Mouse (Mus musculus) forelimb bud, embryonic 11.5 days (tissue): ENCODE results near the gene Mylpf.

ENCODE experiments used
- DNase-seq: peaks from one replicate; pipeline ENCODE4 v3.0.0-alpha.2; 2012; ENCODE audit warnings: low read depth, low spot score

Gene Mylpf

DNA sequence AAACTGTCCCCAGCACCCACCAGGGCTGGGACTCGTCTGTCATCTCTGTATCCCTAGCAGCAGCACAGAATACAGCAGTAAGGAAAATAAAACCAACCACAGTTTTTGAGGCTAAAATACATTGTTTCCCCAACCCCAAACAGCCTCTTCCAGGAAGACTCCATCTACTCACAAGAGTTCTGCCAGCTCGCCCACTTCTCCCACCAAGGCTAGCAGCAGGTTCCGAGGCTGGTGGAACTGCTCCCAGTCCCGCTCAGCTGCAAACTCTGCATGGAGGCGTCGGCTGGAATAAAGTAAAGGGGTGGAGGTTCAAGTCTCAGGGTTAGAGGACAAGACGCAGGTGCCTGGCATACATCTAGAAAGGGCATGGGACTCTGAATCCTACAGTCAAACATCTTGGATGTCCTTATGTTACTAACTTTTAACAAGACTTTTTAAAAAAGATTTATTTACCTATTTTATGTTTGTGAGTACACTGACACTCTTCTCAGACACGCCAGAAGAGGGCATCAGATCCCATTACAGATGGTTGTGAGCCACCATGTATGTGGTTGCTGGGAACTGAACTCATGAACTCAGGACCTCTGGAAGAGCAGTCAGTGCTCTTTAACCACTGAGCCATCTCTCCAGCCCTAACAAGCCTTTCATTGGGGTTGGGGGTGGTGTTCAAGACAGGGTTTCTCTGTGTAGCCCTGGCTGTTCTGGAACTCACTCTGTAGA, 50.7 kb downstream of the Mylpf start:
- no peak for DNase-seq

DNA sequence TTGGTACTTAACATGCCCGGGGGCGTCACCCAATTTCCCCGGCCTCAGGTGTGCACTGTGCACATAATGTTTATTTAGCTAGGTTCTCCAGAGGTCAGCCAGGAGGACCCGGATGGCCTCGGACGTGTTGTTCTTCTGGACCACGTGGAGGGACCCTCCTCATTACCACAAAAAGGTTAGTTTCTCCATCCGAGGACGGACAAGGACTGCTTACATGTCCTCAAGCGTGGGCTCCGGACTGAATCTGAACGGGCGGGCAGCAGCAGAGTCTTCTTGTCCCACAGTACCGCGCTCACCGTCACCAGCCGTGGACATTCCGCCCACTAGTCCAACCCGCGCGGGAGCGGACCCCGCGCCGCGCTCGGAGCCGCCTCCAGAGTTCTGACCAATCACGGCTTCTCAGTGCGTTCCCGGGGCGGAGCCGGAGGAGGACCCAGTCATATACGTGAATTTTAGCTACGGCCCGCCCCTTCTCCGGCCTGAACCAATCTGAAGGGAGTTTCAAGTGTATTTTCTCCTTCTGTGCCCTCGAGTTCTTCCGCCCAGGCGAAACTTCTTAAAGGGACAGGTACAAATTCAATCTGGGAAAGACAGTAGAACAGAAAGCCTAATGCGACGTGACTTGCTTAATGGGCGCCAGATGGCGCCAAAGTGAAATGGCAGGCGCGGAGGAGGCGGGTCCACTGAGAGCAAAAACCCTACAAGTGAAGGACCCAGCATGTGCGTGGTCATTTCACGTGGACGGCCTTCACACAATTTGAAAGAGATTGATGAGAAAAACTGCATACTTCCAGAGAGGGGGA, 51.8 kb downstream of the Mylpf start, which contains the start of gene Dctpp1:
Gene Dctpp1 (minus strand): TSS at position 401 of the 803 bp plus-strand sequence.
- peak; percentile 99 for DNase-seq

DNA sequence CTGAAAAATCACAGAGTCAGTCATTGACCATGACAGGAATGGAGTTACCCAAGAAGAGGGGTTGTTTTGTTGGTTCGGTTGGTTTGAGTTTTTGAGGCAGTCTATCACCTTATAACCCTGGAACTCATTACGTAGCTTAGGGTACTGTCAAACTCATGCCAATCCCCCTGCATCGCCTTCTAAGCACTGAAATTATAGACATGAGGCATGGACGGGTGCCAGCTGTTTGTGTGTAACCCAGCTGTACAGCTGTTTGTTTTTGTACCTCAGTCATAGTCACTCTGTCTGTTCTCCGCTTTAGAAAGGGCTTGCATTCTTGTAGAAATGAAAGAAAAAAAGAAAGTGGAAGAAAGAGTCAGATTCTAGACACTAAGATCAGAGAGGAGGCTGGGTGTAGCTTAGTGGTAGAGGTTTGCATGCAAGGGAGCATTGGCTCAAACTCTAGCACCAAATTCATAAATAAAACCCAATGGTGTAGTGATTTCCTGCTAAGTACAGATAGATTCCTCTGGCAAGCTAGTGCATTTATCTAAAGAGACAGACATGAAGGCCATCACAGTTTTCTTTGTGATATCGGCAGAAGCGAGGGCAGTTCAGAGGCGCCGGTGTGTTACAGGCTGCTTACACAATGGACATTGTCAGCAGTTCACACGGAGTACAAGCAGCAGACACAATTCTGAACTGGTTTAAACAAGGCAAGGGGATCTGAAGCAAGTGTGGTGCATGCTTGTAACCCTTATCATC, 53.7 kb downstream of the Mylpf start:
- no peak for DNase-seq

DNA sequence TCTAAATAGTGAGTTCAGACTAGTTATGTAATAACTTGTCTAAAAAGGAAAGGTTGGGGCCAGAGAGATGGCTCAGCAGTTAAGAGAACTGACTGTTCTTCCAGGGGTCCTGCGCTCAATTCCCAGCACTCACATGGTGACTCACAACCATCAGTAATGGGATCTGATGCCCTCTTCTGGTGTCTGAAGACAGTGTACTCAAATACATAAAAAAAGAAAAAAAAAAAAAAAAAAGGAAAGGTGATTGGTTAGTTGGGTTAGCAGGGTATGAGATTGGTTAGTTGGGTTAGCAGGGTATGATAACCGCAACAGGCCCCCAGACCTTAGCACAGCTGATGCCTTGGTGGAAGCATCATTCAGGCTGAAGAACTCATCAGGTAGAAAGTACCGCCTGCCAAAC, 54.8 kb downstream of the Mylpf start:
- no peak for DNase-seq
